Mouse (Mus musculus) C2C12 (cell line): ENCODE data around the gene Cdipt.

ENCODE experiments used
- CEBPB ChIP-seq: IDR thresholded peaks from one replicate; pipeline ENCODE4 v1.6.1; 2011; ENCODE audit warnings: low read depth, mild to moderate bottlenecking, control low read depth, moderate library complexity
- CTCF ChIP-seq: IDR thresholded peaks from one replicate; pipeline ENCODE4 v1.5.1; 2011; ENCODE audit not compliant: control insufficient read depth, insufficient read depth, insufficient read length
- MAX ChIP-seq: IDR thresholded peaks from one replicate; pipeline ENCODE4 v1.6.1; 2011; ENCODE audit warnings: mild to moderate bottlenecking, control low read depth
- MYOD1 ChIP-seq: IDR thresholded peaks from one replicate; pipeline ENCODE4 v1.6.1; 2011; ENCODE audit warnings: low read depth; ENCODE audit not compliant: control insufficient read depth, insufficient read length
- MYOG ChIP-seq: IDR thresholded peaks from one replicate; pipeline ENCODE4 v1.6.1; 2011; ENCODE audit not compliant: control insufficient read depth, insufficient read length; ENCODE audit errors: extremely low read depth

- no peak for TF ChIP-seq CTCF
- no peak for TF ChIP-seq MAX
- no peak for TF ChIP-seq MYOD1
- no peak for TF ChIP-seq CEBPB
- TF ChIP-seq MYOG: no peak
Observed at GRCm38 (mm10) chr7:127020901-127021562, 45.3 kb downstream of the Cdipt start, which contains the start of the genes Gm42742 and Prrt2.
